Mouse (Mus musculus): ENCODE measurements at regions not wholly inside any gene's neighbourhood (a gene's known extent, or its start where the extent isn't known, plus 50 kb on each side); places are given as distances from the start of the nearest gene placed in this dataset.

GRCm38 (mm10) chr11:92858170-92858569 lies 239.7 kb upstream of the Car10 start:
- no peak for DNase-seq (ENCODE audit: low spot score)

- DNase-seq (ENCODE audit: low spot score): peak; percentile 34
Observed at GRCm38 (mm10) chr11:92889693-92890454, 208.0 kb upstream of the Car10 start.

- no peak for DNase-seq (ENCODE audit: low spot score)
Observed at GRCm38 (mm10) chr11:92899296-92899695, 198.5 kb upstream of the Car10 start.
